Mouse (Mus musculus) erythroblast, embryonic 14.5 days (primary cell): Measurements from ENCODE around the gene Trib3.

ENCODE experiments used
- GATA1 ChIP-seq: IDR thresholded peaks from 2 replicates; pipeline ENCODE4 v1.6.1; 2012; ENCODE audit warnings: low read length, inconsistent platforms, mixed read lengths
- TAL1 ChIP-seq: IDR thresholded peaks from 3 replicates; pipeline ENCODE4 v1.6.1; 2012; ENCODE audit warnings: low read length, inconsistent platforms, mixed read lengths

DNA sequence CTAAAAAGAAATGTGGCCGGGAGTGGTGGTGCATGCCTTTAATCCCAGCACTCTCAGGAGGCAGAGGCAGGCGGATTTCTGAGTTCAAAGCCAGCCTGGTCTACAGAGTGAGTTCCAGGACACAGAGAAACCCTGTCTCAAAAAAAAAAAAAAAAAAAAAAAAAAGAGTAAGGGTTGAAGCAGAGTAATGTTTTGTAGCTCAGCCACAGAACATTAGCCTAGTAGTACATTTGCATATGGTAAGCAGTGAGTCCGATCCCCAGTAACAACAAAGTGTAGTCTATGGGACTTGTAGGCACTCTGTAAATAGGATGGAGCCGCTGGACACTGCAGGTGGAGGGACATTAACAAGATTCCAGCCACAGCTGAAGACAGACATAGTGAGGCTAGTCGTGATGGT is 1.1 kb upstream of the Trib3 start:
- no peak for TF ChIP-seq TAL1
- no peak for TF ChIP-seq GATA1
